Mouse (Mus musculus) spleen, postnatal 14 days (tissue): ENCODE results near the gene Ggt1.
"Not testable (repeated sequence)": the region's sequence is repeated elsewhere in the genome, so short reads cannot be mapped to it uniquely, and the experiment has no call there.

Source experiments
- DNase-seq, 2 experiments: peaks; one replicate each; pipeline ENCODE4 v3.0.0; 2021 to 2022; ENCODE audit warnings: low spot score in 2 of 2

The Ggt1 gene

GRCm38 (mm10) chr10:75549886-75550285, 11.5 kb upstream of the Ggt1 start:
- no peak for DNase-seq

DNA sequence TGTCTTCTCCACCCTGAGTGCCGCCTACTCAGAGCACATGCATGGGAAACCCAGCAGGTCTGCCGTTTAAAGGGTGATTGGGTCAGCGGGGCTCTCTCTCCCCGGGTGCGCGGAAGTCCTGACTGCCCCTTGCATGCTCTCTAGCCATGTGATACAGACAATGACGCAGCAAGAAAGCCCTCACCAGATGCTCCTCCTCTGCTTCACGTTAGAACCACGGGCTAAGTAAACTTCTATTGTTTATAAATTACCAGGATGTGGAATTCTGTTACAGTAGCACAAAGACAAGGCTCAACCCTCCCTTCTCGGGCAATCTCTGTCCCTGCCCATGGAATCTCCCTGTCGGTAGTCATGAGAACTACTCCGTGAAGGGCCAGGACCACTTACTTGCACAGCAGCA, 10.2 kb upstream of the Ggt1 start:
- DNase-seq, result no peak

- no peak for DNase-seq
These were observed 9.3 kb upstream of the Ggt1 start for GRCm38 (mm10) chr10:75552106-75552505.

GRCm38 (mm10) chr10:75552701-75553450, 8.5 kb upstream of the Ggt1 start:
- no peak for DNase-seq

DNA sequence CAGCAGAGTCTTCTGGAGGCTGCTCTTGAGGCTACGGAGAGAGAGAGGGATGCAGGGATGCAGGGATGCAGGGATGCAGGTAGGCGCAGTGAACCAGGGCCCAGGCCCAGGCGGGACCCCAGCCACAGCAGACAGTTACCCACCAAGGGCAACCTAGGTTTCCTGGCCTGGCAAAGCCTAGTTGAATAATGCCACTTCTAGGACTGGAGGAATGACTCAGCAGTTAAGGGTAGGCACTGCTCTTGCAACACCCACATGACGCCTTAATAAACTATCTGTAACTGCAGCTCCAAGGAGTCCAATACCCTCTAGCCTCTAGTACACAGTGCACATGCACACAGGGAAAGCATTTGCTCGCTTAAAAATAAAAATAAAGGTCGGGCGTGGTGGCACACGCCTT, 7.3 kb upstream of the Ggt1 start:
- no peak for DNase-seq

DNA sequence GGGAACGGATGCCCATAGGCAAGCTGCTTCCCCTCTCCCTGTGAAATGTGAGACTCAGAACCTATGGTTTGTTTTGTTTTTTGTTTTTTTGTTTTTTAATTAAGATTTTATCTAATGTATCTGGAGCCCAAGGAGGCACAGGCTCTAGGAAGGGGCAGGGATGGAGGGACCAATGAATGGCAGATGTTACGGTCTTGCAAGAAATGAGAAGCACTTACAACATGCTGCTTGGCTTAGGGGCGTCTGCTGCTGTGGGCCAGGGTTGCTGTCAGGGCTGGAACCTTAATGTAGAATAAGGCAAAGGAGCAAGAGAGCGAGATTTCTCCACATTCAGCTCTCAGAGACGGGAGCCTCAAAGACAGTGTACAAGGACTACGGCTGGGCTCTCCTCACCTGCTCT, 5.8 kb upstream of the Ggt1 start:
- DNase-seq, result no peak

- no peak for DNase-seq
These were observed 5.4 kb upstream of the Ggt1 start for GRCm38 (mm10) chr10:75556026-75556425.

- no peak for DNase-seq
These were observed 2.9 kb upstream of the Ggt1 start for GRCm38 (mm10) chr10:75558515-75558914.

- no peak for DNase-seq
These were observed 2.2 kb upstream of the Ggt1 start for GRCm38 (mm10) chr10:75559041-75559675.

DNA sequence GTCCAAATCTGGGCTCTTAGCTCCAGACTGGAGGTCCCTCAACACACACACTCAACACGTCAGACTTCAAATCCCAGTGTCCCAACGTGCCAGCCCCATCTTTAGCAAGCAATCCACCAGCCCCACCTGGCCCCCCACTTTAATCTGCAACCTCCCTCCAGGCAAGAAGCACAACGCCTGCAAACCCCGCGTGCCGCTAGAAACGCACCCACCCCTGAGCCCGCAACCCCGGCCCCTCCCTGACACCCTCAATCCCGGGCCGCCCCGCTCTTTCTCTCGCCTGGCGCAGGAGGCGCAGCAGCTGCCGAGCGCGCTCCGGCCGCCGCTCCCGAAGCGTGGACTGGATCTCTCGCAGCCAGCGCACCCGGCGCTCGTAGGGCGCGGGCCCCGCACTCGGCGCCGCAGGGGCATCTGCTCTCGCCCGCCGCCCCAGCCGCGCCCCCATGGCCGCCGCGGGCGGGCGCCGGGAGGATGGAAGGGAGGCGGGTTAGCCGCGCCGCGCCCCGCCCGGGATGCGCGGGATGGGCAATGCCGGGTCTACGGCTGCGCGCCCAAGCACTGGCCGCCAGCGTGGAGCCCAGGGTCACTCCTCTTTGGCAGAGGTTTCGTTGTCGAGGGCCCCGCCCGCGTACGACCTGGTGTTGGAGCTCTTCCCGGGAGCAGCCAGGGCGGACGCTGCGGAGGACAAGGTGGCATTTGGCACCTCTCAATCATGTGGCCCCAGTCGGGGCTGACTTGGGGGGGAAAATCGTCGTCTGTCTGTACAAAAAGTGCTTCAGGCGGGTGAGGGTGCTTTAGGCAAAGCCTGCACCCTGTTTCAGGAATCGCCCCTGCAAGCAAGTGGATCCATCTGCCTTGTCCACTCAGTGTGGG, 1.5 kb upstream of the Ggt1 start, which contains the start of gene Lrrc75b:
Lrrc75b (minus strand) TSS at position 655 of the 873 bp plus-strand sequence.
- no peak for DNase-seq

- no peak for DNase-seq
These were observed 880 bp upstream of the Ggt1 start for GRCm38 (mm10) chr10:75560549-75560899.

DNA sequence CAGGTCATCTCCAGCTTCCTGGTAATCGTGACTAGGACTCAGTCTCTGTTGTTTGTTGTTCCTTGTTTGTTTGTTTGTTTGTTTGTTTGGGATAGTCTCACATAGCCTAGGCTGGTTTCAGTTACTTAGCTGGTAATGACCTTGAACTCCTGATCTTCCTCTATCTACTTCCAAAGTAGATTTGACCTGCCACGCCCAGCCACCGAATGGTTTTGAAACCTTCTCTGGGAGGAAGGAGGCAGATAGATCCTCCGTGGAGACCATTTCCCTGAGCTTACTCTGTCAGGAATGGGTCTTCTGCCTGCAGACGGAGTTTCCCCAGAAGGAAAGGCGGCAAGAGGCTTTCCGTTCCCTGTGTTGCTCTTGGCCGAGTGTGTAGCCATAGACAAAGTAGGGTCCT, 1.2 kb downstream of the Ggt1 start:
- DNase-seq, result no peak

GRCm38 (mm10) chr10:75564687-75565265, 3.4 kb downstream of the Ggt1 start:
- DNase-seq, result no peak

GRCm38 (mm10) chr10:75565436-75565835, 4.0 kb downstream of the Ggt1 start:
- DNase-seq, result no peak

GRCm38 (mm10) chr10:75565906-75566305, 4.5 kb downstream of the Ggt1 start:
- no peak for DNase-seq

DNA sequence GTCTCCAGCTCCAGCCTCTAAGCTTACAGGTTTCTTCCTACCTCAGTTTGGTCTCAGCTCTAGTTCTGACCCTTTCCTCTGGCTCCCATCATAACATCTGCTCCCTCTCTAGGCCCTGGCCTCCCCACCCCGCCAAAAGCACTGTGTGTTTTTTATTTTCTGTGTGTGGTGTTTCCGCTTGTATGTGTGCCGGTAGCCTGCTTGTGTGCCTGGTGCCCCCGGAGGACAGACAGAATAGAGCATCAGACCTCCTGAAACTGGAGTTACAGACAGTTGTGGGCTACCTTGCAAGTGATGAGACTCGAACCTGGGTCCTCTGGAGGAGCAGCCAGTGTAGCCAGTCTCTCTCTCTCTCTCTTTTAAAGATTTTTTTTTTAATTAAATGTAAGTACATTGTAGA, 4.9 kb downstream of the Ggt1 start:
- DNase-seq, result no peak

DNA sequence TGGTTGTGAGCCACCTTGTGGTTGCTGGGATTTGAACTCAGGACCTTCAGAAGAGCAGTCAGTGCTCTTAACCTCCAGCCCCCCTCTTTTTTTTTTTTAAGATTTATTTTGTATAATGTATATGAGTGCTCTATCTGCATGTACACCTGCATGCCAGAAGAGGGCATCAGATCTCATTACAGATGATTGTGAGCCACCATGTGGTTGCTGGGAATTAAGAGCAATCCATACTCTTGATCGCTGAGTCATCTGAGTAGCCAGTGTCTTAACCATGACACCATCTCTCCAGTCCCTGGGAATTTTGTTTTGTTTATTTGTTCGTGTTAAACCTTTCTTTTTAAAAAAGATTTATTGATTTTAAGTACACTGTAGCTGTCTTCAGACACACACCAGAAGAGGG, 5.4 kb downstream of the Ggt1 start:
- DNase-seq, result not testable (repeated sequence)

DNA sequence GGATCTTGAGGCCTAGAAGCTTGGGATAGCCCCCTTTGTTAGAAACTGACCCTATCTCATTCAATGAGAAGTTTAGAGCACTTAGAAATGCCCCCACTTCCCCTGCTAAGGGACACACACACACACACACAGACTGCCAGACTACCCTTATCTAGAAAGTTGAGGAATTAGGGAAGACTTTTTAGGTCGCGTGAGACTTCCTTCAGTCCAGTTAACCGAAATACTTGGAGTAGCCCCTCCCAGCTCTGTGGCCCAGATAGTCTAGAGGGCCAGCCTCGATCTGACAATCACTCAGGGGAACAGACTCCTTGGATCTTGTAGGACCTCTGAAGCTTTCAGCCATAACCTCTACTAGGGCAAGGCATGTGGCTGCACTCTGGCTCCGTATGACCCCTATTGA, 6.6 kb downstream of the Ggt1 start:
- DNase-seq, result no peak

DNA sequence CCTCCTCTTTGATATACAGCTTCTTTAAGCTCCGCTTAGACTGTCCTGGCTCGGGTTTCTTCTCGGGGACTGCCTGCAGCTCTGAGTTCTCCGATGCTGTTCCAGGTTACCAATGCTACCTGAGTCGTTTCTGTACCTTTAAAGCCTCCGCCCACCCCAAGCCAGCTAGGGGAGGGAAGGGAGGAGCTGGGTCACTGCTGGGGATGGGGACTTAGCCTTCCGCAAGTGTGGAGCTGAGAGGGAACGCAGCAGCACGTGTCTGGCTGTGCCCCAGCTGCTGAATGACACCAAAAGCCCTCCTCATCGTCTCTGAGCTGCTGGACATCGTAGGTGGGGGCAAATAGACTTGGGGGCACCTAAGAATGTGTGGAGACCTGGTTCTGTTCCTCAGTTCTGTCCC, 7.0 kb downstream of the Ggt1 start:
- no peak for DNase-seq

- DNase-seq, result no peak
These were observed 7.4 kb downstream of the Ggt1 start for GRCm38 (mm10) chr10:75568851-75569250.

GRCm38 (mm10) chr10:75570981-75571657, 9.7 kb downstream of the Ggt1 start:
- no peak for DNase-seq

- no peak for DNase-seq
These were observed 10.5 kb downstream of the Ggt1 start for GRCm38 (mm10) chr10:75571937-75572336.
